Mouse (Mus musculus): ENCODE data around the gene Trim66.

GRCm38 (mm10) chr7:109510799-109511198, 2.9 kb upstream of the Trim66 start:
- no peak for TF ChIP-seq CTCF (IDR thresholded peaks at IDR 0.05; ENCODE audit: borderline replicate concordance, insufficient read depth, low read depth, low read length)
- no peak for TF ChIP-seq POLR2A (IDR thresholded peaks at IDR 0.05; ENCODE audit: borderline replicate concordance, insufficient read depth, low read length)
